Mouse (Mus musculus): ENCODE data around the gene Daam1.

Daam1 gene

DNA sequence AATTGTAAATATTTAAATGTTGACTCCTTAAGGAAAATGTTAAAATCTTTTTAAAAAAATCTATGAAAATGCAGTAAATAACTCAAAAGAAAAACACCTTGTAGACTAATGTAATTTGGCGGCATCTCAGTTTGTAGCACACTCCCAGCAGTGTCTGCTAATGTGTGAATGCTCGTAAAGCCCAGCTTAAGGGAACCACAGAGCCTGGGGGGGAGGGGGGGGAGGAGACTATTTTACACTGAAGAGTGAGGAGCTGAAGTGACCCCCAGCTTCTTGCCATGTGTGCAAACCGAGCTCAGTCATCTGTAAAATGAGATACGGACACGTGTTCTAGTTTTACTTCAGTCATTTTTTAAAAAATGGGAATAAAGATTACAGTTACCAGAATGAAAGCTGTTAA, 16.7 kb downstream of the Daam1 start:
- TF ChIP-seq NANOG (IDR thresholded peaks at IDR 0.05; ENCODE audit: borderline replicate concordance, low read length) (no peak), CTCF (conservative IDR thresholded peaks at IDR 0.05; ENCODE audit: low read length) (no peak), POU5F1 (IDR thresholded peaks at IDR 0.05; ENCODE audit: borderline replicate concordance, low read length) (no peak)
- Histone ChIP-seq H3K27me3 (ENCODE audit: insufficient read depth, low read length) (no peaks in the 10 kb centered on the region), H3K4me3 (replicated peaks; ENCODE audit: low read length) (no peak overlapping the region), H3K36me3 (ENCODE audit: insufficient read depth, low read length) (0 out of 2 replicates have a peak, but pooled peaks cover 3% of the 10 kb centered on the region), H3K4me1 (replicated peaks; ENCODE audit: low read depth, low read length) (no peaks in the 10 kb centered on the region), H3K9me3 (ENCODE audit: low read length) (no peaks in the 10 kb centered on the region)

DNA sequence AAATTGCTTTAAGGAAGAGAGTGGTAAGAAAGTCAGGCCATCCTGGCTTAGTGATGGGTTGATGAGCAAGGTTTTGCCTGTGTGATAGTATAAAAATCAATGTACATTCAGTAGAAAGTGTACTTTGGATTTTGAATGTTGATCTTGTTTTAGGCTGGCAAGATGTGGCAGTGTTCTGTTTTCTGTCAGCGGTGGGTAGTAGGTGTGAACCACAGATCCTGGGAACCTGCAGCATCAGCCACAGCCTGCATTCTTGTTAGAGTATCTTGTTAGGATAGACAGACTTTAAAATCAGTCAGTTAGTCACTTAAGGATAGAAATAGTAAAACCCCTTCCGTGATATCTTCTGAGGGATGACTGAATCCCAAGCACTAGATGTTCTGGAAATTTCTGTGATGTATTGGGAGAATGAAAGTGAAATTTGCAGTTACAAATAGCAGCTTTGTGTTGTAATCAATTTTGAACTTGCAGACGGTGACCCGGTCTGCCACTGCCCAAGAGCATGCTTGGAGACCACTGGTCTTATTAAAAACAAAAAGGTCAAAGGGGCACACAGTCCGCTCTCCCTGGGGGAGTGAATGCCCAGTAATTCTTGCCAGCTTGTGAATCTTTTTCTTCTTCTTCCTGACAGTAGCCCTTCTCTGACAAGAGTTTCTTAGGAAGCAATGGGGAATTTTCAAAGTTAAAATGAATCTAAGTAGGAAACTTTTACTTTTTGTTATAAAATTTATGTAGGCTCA, 17.3 kb downstream of the Daam1 start:
- Histone ChIP-seq H3K4me3 (replicated peaks; ENCODE audit: low read length) (no peak overlapping the region), H3K9me3 (ENCODE audit: low read length) (no peaks in the 10 kb centered on the region), H3K36me3 (ENCODE audit: insufficient read depth, low read length) (0 out of 2 replicates have a peak, but pooled peaks cover 3% of the 10 kb centered on the region), H3K27me3 (ENCODE audit: insufficient read depth, low read length) (no peaks in the 10 kb centered on the region), H3K4me1 (replicated peaks; ENCODE audit: low read depth, low read length) (no peaks in the 10 kb centered on the region)
- TF ChIP-seq CTCF (conservative IDR thresholded peaks at IDR 0.05; ENCODE audit: low read length) (no peak), NANOG (IDR thresholded peaks at IDR 0.05; ENCODE audit: borderline replicate concordance, low read length) (no peak), POU5F1 (IDR thresholded peaks at IDR 0.05; ENCODE audit: borderline replicate concordance, low read length) (no peak)

DNA sequence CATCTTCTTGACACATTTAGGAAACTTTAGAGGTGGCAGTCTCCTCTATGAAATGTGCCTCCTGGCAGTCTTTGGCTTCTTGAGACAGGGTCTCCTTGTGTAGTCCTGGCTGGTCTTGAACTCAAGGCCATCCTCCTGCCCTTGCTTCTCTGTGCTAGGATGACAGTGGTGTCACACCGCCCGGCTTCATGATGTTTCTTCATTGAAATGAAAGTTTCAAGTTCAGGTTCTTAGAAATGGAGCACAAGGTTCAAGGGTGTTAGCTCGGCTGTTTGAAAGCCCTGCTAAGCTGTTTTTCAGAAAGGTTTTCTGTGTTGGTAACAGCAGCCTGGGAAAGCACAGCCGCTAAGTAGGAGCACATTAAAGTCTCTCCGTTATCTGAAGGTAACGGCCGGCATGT, 18.2 kb downstream of the Daam1 start:
- TF ChIP-seq POU5F1 (IDR thresholded peaks at IDR 0.05; ENCODE audit: borderline replicate concordance, low read length) (no peak), CTCF (conservative IDR thresholded peaks at IDR 0.05; ENCODE audit: low read length) (no peak), NANOG (IDR thresholded peaks at IDR 0.05; ENCODE audit: borderline replicate concordance, low read length) (no peak)
- Histone ChIP-seq H3K4me1 (replicated peaks; ENCODE audit: low read depth, low read length) (peaks cover 7% of the 10 kb centered on the region), H3K9me3 (ENCODE audit: low read length) (no peaks in the 10 kb centered on the region), H3K4me3 (replicated peaks; ENCODE audit: low read length) (no peak overlapping the region), H3K36me3 (ENCODE audit: insufficient read depth, low read length) (0 out of 2 replicates have a peak, but pooled peaks cover 3% of the 10 kb centered on the region), H3K27me3 (ENCODE audit: insufficient read depth, low read length) (no peaks in the 10 kb centered on the region)

DNA sequence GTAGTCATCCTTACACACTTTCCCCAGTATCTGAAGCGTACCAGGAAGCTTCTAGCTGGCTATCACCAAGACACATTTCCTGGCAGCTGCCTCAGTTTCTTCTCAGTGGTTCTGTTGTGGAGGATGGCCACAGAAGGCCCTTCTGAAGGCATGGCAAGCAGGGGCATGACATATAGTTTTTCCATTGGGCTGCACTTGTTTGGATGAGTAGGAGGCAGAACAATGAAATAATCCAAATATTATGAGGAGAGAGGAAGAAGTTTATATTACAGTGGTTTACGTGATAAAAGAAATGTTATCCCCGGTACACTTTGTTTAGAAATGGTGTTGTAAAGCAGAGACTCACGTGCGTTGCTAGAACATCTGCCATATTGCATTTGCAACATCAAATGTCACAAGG, 19.3 kb downstream of the Daam1 start:
- Histone ChIP-seq H3K4me3 (replicated peaks; ENCODE audit: low read length) (no peak overlapping the region), H3K4me1 (replicated peaks; ENCODE audit: low read depth, low read length) (peaks cover 14% of the 10 kb centered on the region), H3K36me3 (ENCODE audit: insufficient read depth, low read length) (0 out of 2 replicates have a peak, but pooled peaks cover 3% of the 10 kb centered on the region), H3K27me3 (ENCODE audit: insufficient read depth, low read length) (no peaks in the 10 kb centered on the region), H3K9me3 (ENCODE audit: low read length) (no peaks in the 10 kb centered on the region)
- TF ChIP-seq NANOG (IDR thresholded peaks at IDR 0.05; ENCODE audit: borderline replicate concordance, low read length) (no peak), CTCF (conservative IDR thresholded peaks at IDR 0.05; ENCODE audit: low read length) (no peak)

DNA sequence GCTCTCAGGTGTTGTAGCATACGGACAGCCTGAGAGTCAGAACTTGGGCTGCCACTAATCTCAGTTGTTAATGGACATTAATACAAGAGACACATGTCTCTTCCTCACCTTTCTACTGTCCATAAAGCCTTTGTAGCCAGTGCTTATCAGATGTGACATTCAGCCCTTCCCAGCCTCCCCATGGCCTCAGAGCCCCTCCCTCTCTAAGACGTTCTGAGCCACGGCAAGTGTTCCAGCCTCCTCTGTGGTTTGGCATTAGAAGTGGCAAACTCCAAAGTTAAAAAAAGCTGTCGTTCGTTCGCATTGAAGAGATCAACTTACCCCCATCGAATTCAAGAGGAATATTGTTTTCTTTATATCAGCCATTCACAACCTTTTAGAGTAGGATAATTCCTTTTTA, 21.8 kb downstream of the Daam1 start:
- no peaks in the 10 kb centered on the region for H3K27me3 ChIP-seq (ENCODE audit: insufficient read depth, low read length)
- peaks cover 26% of the 10 kb centered on the region for H3K4me1 ChIP-seq (replicated peaks; ENCODE audit: low read depth, low read length)
- 0 out of 2 replicates have a peak, but pooled peaks cover 3% of the 10 kb centered on the region for H3K36me3 ChIP-seq (ENCODE audit: insufficient read depth, low read length)
- no peak for TF ChIP-seq CTCF (conservative IDR thresholded peaks at IDR 0.05; ENCODE audit: low read length)
- no peak for TF ChIP-seq POU5F1 (IDR thresholded peaks at IDR 0.05; ENCODE audit: borderline replicate concordance, low read length)
- no peak for TF ChIP-seq NANOG (IDR thresholded peaks at IDR 0.05; ENCODE audit: borderline replicate concordance, low read length)
- no peak overlapping the region for H3K4me3 ChIP-seq (replicated peaks; ENCODE audit: low read length)
- H3K9me3 ChIP-seq (ENCODE audit: low read length) = no peaks in the 10 kb centered on the region

DNA sequence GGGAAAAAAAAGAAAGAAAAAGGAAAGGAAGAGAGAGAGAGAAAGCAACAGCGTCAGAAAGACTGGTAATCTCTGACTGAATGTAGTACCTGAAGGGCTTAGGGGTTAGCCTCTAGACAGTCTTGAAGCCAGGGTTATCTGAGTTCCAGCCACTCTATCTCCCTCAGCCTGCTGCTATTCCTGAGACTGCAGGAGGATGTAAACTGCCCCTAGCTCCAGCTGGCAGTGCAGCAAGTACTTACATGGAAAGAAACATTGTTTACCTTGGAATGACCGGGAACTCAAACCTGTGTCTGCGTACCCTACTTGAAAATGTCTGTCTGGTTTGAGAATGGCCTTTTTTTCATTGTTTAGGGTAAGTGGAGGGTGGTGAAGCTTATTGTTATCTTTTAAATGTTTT, 22.8 kb downstream of the Daam1 start:
- no peak overlapping the region for H3K4me3 ChIP-seq (replicated peaks; ENCODE audit: low read length)
- TF ChIP-seq CTCF (conservative IDR thresholded peaks at IDR 0.05; ENCODE audit: low read length) (no peak), POU5F1 (IDR thresholded peaks at IDR 0.05; ENCODE audit: borderline replicate concordance, low read length) (no peak), NANOG (IDR thresholded peaks at IDR 0.05; ENCODE audit: borderline replicate concordance, low read length) (no peak)
- H3K27me3 ChIP-seq (ENCODE audit: insufficient read depth, low read length) = no peaks in the 10 kb centered on the region
- no peaks in the 10 kb centered on the region for H3K9me3 ChIP-seq (ENCODE audit: low read length)
- peaks cover 33% of the 10 kb centered on the region for H3K4me1 ChIP-seq (replicated peaks; ENCODE audit: low read depth, low read length)
- 0 out of 2 replicates have a peak, but pooled peaks cover 3% of the 10 kb centered on the region for H3K36me3 ChIP-seq (ENCODE audit: insufficient read depth, low read length)

DNA sequence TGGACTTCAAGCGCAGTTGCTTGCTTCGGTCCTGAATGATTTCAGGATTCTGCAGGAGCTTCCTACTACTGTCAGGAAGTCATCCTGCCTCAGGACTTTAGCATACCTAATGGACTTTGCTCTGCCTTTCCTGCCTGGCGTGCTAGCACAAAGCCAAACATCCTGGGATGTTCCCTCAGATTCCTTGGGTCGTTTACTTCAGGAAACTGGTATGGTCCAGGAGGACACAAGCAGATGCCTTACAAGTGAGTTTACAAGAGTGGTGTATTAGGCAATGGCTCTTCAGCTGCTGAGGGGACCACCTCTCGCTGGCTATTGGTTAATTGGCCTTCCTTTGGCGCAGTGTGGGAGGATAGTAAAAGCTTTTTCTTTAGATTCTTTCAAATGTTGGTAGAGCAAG, 23.3 kb downstream of the Daam1 start:
- 0 out of 2 replicates have a peak, but pooled peaks cover 3% of the 10 kb centered on the region for H3K36me3 ChIP-seq (ENCODE audit: insufficient read depth, low read length)
- no peaks in the 10 kb centered on the region for H3K9me3 ChIP-seq (ENCODE audit: low read length)
- H3K4me1 ChIP-seq (replicated peaks; ENCODE audit: low read depth, low read length) = peaks cover 33% of the 10 kb centered on the region
- no peak overlapping the region for H3K4me3 ChIP-seq (replicated peaks; ENCODE audit: low read length)
- TF ChIP-seq CTCF (conservative IDR thresholded peaks at IDR 0.05; ENCODE audit: low read length) = no peak
- TF ChIP-seq POU5F1 (IDR thresholded peaks at IDR 0.05; ENCODE audit: borderline replicate concordance, low read length) = no peak
- TF ChIP-seq NANOG (IDR thresholded peaks at IDR 0.05; ENCODE audit: borderline replicate concordance, low read length) = no peak
- H3K27me3 ChIP-seq (ENCODE audit: insufficient read depth, low read length) = no peaks in the 10 kb centered on the region

DNA sequence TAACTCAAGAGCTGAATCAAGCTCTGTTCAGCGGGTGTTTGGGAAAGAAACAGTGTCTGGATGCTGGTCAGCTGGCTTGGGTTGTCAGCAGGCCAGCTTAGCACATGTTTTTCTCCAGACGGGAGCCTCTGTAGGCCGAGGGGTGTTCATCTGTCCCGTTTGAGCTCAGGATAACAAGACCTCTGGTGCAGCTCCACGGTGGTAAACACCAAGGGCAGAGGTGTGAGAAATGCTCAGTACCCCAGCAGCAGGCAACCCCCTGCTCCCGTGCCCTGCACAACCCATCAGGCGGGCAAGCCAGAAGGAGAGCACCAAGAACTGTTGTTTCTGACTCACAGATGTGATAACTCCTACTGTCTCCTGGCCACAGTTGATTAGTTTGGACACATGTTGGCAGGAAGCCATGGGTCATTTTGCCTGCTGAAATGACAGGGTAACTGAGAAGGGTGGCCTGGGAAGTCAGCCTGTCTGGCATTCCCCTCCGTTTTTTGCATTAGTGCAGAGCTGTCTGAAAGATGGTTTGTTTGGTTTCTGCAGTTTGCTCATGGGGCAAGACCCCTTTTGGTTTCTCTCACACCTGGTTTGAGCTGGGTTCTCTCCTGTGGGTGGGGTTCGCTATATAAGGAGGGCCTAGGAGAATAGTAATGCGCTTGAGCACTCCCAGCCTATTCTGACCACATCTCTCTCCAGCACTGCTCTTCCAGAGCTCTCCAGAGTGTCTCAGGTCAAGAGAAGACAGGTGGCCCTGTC, 25.0 kb downstream of the Daam1 start:
- Histone ChIP-seq H3K36me3 (ENCODE audit: insufficient read depth, low read length) (peaks cover 10% of the 10 kb centered on the region), H3K4me1 (replicated peaks; ENCODE audit: low read depth, low read length) (peaks cover 37% of the 10 kb centered on the region), H3K27me3 (ENCODE audit: insufficient read depth, low read length) (no peaks in the 10 kb centered on the region), H3K9me3 (ENCODE audit: low read length) (no peaks in the 10 kb centered on the region), H3K4me3 (replicated peaks; ENCODE audit: low read length) (no peak overlapping the region)
- no peak for TF ChIP-seq CTCF (conservative IDR thresholded peaks at IDR 0.05; ENCODE audit: low read length)
- no peak for TF ChIP-seq POU5F1 (IDR thresholded peaks at IDR 0.05; ENCODE audit: borderline replicate concordance, low read length)
- no peak for TF ChIP-seq NANOG (IDR thresholded peaks at IDR 0.05; ENCODE audit: borderline replicate concordance, low read length)
